Mouse (Mus musculus) liver, embryonic 14.5 days (tissue): ENCODE data around the gene Spaca6.

Experiments
- CTCF ChIP-seq: IDR thresholded peaks from 2 replicates; pipeline ENCODE4 v1.5.1; 2016; ENCODE audit warnings: antibody characterized with exemption, low read depth, control low read depth
- EP300 ChIP-seq: IDR thresholded peaks from 2 replicates; pipeline ENCODE4 v1.6.1; 2016; ENCODE audit warnings: antibody characterized with exemption, low read depth

DNA sequence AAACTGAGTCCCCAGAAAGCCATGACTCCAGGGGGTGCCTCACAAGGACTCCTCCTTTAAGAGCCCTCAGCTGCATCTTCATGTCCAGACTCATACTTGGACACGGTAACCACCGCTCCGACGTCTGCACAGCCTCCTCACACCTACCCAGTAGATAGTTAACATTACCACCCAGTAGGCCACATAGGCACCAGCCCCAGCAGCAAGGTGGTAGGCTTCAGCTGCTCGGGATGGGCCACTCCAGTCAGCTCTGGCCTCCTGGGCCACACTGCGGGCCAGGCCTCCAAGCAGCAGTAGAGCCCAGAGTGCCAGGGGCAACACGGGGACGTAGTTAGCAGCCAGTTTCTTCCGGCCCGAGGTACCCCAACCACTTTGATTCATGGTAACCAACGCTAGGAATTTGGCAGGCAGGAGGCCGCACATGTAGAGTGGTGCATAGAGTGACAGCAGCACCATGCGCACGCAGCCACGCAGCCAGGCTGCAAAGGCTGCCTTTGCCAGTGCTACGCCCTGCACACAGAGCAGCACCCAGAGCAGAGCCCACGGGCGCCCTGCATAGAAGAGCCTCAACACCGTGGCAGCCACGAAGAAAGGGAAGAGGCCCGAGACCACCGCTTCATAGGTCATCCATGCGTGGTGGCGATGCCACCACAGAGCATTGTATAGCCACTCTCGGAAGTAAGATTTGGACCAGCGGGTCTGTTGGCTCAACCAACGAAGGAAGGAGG is 16.7 kb downstream of the Spaca6 start:
- TF ChIP-seq CTCF, result no peak
- no peak for TF ChIP-seq EP300
